Mouse (Mus musculus): ENCODE results near the gene Unc93a2.
A peak's percentile ranks its signal among the peaks of the same experiment; 100 is the strongest.
"Not testable (repeated sequence)": the region's sequence is repeated elsewhere in the genome, so short reads cannot be mapped to it uniquely, and the experiment has no call there.

The Unc93a2 gene

DNA sequence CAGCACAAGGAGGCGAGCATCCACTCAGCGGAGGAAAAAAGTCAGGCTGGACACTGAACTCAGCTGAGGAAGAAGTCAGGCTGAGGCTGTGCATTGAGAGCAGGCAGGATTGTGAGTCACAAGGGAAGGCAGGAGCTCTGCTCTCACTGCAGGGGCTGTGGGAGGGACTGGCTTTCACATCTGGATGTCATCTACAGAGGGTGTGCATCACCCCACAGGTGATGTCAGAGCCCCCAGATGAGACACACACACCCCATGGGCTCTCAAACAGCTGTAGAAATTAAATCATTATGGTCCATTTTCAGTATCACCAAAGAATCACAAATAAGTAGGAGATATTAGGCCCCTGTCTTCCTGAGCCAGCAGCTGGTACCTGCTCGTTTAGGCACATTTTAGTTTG lies at the start of gene Unc93a2:
Gene Unc93a2 (minus strand): TSS at position 101 of the 400 bp plus-strand sequence.
- not testable (repeated sequence) for DNase-seq (ENCODE audit: low read depth, low spot score)

DNA sequence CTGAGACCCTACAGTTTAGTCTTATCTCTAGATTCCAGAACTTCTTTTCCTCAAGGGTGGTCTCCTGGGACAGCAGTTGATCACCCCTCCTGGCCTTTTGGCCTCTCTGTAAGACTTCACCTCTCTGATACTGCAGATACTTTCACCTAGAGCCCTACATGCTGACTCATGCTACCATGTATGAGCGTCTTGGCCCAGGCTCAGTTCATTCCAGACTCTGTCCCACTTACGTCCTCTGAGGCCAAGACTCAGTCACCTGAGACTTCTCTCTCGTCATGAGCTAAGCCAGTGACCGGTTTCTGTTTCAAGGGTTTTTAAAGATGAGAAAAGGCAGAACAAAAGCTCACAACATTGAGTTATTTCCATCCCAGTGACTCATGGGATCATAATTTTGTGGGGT lies 48.9 kb upstream of the Unc93a2 start:
- DNase-seq (ENCODE audit: low read depth, low spot score): not testable (repeated sequence)

DNA sequence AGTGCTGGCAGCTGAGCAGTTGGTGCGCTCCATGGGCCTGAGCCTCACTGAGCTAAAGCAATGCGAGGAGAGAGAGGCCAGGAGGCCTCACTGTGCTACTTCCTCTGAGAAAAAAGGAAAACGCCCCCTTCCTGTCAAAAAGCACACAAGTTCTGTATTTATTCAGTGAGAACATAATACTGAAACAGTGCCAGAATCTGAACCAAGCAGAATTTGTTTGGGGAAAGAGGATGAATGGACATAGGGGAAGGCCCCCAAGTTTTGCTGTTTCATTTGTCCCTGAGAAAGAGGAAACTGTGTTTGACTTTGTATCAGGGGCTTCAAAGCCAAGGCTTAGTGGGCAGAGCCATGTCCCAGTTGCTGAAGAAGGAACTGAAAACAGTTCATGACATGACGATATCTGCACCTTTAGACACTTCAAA lies 45.0 kb upstream of the Unc93a2 start:
- DNase-seq (ENCODE audit: low read depth, low spot score): not testable (repeated sequence)

DNA sequence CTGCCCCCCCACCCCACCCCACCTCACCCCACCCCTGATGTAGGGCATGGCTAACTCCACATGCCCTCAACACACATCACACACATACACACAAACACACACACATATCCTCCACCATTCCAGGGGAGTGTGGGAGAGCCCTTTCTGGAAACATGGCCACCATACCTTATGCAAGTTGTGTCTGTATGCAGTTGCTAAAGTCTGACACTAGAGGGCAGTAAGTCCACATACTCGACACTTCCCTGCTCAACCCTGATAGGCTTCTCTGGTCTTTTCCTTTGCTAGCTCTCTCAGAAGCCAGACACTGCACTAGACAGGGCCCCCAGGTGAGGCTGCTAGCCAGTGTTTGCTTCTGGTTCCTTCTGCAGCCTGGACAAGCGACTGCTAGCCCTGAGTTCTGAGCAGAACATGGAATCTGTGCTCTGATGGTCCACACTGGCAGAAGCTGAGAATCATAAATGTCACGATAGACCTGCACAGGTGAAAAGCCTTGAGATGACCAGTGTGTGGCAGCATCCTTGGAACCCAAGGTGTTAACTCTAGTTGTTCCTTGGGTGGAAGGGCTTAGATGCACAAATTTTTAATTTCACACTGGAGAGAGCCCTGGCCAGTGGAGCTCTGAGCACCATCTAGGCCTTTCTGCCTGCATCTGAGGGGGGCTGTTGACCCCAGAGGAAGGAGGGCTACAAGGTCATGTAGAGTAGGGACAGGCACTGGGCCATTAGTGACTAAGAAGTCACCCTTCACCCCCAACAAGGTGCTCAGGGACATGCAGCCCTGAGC lies 35.1 kb upstream of the Unc93a2 start:
- peak; percentile 0 for DNase-seq (ENCODE audit: low read depth, low spot score)

DNA sequence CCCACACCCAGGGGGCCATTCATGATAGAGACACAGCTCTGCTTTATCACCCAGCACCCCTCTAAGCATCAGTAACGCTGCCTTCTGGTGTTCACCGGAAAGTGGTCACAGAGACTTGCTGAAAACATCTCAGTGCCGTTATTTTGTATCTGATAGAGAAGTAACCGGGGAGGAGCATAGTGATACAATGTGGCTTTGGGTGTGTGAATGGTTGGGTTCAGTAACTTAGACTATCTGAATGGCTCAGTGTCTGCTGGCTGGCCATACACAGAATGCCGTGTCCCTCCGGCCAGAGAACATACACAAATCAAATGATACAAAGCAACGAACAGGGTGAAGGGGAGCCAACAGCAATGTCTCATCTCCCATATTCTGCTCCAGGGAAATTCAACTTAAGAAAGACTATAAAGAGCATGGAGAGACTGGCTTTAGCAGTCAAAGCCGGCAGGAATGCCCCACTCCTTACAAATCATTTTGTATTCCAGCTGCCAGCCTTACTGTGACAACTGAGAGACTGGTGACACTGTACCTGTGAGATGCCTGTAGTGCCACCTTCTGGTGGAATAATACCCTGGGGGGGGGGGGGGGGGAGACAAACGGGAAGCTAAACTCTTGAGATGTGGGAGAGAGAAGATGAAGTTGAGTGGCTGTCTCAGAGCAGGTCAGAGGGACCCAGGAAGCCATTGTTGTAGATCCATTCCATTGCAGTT lies 29.5 kb upstream of the Unc93a2 start:
- DNase-seq (ENCODE audit: low read depth, low spot score): not testable (repeated sequence)

DNA sequence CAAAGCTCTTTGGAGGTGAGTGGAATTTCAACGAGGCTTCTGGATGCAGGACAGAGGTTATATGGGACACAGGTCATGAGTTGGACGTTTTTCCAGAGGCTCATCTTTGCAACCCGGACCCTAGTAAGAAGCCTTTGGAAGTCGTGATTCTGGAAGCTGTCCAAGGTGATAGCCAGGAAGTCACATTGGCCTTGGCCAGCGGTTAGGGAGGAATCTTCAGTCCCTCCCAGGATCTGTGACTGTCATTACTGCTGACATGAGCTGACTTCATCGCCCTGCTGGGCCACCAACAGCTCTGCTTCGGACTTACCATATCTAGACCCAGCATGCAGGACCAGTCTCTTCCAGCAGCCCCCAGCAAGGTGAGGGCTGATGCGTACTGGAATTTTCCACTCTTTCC lies 28.1 kb upstream of the Unc93a2 start:
- DNase-seq (ENCODE audit: low read depth, low spot score): not testable (repeated sequence)

DNA sequence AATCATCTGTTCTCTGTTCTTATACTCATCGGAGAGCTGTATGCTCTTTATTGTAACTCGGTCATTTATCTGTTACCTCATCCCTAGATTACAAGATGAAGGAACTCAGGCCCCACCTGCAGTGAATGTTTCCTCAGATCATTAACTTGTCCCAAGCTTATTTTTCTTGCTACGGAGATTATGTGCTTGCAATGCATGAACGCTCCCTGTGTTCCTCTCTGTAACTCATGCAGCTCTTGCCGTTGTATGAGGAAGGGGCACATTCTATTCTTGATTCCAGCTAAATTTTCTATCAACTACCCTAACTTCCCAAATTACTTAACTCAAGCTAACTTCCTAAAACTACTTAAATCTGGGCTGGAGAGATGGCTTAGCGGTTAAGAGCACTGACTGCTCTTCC lies 14.5 kb upstream of the Unc93a2 start:
- DNase-seq (ENCODE audit: low read depth, low spot score): not testable (repeated sequence)

DNA sequence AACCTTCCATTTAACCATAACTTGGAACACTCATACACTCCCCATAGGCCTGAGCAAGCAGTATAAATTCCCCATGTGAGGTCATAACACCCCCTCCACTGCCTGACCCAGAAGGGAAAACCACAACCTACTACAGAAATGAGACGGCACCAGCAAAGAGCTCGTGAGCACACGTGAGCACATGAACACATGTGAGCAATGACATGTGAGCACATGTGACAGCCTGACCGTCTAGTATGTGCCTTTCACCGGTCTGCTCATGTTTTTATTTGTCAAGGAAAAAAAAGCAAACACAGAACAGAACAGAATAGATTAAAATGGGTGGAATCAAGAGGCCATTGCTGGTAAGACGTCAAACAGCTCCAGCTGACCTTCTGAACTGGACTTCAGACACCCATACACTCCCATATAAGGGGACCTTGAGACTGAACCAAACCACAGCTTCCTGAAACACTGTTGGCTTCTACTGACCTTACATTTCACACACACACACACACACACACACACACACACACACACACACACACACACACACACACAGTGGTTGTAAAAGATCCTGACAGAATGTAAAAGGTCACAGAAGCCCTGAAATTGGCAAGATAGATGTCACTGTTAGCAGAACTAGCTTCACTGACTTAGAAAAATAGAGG lies 13.1 kb upstream of the Unc93a2 start:
- DNase-seq (ENCODE audit: low read depth, low spot score): not testable (repeated sequence)

DNA sequence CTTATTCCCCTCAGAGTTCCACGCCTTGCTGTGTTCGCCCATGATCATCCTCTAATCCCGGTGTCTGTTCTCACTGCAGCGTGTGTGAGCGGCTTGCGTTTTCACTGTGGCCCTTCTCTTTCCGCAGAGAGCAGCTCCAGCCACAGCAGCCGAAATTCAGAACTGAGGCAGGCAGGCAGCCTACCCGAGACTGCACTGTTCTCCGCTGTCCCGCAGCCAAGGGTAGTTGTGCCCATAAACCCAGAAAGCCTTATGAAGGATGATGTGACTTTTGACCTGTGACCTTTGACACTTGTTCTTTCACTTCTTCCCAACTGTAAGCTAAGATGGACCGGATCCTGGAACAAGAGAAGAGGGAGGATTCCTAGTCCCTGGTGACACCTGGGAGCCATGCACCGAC lies 11.8 kb upstream of the Unc93a2 start:
- DNase-seq (ENCODE audit: low read depth, low spot score): not testable (repeated sequence)

DNA sequence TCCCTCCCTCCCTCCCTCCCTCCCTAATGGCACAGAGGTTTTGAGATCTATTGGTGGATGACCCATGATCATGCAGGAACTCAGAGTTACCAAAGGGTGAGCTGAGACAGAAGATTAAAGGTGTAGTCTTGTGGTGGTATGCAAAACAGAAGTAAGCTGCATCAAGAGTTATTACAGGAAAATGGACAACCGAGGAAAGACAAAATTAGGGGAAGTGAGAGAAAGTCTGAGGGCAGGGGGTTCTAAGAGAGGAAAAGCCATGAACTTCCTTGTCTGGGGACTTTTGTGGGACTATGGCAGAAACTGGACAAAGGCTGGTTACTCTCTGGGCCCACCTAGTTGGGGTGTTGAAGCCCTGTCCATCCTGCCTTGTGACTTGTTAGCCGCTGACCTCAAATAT lies 11.0 kb upstream of the Unc93a2 start:
- not testable (repeated sequence) for DNase-seq (ENCODE audit: low read depth, low spot score)

DNA sequence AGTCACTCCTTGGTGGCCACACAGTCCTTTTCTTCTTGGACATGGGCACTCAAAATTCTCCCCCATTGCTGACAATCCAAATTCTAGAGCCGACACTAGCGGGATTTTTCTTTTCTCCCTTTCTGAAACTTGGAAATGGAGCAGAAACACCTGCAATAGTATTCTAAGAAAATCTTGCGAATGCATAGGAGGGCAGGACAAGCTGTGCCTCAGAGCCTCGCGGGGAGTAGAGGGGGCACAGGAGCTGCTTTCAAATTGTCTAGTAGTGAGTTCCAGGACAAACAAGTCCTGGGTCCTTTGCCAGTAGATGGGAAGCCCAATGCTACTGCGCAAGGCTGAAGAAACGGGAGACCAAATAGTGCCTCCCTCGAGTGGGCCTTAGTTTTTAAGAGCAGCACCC lies 10.4 kb upstream of the Unc93a2 start:
- not testable (repeated sequence) for DNase-seq (ENCODE audit: low read depth, low spot score)

DNA sequence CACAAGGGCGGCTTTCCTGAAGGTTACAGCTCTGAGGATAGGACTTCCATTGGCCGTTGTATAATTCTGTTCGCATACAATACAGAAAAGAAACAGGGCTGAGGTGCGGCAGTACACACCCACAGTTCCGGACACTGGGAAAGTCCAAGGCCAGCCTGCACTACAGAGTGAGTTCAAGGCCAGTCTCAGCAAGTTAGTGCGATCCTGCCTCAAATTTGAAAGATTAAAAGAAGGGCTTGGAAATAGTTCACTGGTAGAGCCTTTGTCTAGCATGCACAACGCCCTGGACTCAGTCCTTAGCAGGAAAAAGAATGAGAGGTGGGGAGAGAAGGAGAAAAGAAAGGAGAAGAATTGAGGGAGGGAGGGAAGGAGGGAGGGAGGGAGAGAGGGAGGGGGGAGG lies 9.9 kb upstream of the Unc93a2 start:
- not testable (repeated sequence) for DNase-seq (ENCODE audit: low read depth, low spot score)

DNA sequence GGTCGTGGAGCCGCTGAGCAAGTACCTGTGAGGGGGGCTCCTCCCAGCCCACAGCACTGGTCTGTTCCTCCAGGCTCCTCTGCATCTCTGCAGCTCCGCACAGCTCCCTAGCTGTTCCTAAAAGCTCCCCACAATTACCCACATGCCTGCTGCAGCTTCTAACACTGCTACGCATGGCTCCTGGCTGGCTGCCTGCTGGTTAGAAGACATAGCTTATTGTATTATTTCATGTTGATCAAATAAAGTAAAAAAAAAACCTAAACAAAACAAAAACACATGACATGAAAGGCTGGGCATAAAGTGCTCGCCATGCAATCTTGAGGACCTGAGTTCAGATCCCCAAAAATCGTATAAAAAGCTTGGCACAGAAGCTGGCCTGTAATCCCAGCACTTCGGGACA lies 4.6 kb upstream of the Unc93a2 start:
- DNase-seq (ENCODE audit: low read depth, low spot score): not testable (repeated sequence)

DNA sequence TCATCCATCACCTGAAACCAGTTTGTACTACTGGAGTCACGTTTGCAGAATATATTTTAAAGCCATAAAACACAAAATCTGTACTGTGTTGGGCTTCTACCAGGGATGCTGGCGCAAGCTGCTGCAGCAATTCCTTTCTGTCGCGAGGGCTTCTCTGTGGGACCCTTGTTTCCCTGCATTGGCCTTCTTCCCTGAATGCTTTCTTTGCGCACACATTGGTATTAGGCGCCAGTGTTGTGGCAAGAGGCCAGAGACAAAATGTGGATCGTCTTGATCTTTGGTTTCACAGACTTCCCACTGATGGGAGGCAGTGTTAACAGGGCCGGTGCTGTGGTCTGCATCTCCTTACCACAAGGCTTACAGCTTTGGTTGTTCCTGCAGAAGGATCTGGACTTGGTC lies 3.7 kb upstream of the Unc93a2 start:
- DNase-seq (ENCODE audit: low read depth, low spot score): not testable (repeated sequence)

DNA sequence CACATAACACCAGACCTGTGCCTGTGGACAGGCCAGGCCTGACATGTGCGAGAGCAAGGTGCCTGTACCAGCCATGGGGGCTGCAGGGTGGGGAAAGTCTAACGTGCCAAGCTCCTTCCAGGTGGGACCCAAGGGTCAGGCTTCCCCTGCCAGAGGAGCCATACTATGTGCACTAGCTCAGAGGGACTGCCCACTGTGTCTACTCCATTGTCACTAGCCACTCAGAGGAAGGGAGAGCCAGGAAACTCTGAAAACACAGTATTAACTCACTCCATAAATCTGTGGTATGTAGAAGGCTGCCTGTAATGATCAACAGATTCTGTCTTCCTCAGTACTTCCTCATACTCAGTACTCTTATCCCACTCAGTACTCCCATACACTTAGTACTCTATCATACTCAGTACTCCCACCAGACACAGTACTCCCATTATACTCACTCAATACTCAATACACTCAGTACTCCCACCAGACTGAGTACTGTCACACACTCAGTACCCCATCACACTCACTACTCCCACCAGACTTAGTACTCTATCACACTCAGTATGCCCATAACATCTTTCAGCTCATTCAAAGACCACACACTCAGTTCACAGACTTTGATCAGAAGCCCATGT lies 3.2 kb upstream of the Unc93a2 start:
- DNase-seq (ENCODE audit: low read depth, low spot score): not testable (repeated sequence)

DNA sequence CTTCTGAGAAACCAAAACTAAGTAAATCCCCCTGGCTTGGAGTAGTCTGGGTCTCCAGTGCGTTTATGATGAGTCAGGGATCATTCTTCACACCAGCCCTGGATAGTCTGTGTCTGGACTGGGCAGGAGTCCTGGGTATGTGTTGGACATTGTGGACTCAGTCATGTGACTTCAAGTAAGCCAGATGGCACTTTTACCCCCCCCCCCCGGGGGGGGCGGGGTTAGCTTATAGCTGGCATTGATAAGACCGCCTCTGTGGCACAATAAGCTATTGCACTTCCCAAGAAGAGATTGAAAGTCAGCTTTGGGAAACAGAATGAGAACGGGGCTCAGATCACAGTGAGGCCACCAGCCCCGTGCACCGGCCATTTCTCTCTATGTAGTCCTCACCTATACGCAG lies 752 bp upstream of the Unc93a2 start:
- DNase-seq (ENCODE audit: low read depth, low spot score): not testable (repeated sequence)

DNA sequence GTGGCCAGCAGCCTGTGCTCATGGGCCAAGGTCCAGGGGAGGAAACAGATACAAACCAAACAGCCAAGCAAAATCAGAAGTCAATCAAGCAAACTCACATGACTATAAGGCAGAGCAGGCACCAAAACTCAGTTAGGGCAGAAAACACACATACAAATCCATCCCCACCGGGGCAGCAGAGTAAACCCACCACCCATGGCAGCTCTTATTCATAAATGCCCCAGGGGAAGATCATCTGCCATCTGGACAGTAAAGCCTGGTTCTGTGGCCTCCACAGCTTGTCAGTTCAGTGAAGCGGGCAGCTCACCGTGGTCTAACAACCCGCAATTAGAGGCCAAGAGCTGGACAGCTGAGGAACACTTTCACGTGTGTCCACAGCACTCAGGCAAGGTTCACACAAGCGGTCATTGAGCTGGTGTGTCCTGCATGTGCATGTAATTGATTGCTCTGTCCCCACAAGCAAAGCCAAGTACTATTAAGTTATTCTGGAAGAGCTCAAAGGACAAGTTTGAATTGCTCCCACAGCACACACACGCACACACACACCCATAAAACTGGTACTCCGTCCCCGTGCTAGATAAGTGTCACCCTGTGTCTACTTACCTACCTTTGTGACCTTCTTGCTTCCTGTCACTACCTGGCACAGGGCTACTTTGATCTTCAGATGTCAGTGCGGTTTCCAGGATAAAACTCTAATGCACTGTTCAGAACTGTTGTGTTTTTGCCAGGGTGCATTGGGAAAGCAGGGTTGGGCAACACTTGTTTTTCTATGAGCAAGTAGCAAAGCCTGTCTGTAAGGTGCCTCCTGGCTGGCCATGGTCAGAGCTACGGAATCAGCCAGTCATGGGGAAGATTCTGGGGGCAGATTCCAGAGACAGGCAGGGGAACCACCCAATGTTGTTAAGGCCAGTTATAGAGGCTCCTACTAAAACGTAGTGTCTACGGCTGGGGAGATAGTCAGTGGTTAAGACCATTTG lies 1.8 kb downstream of the Unc93a2 start:
- DNase-seq (ENCODE audit: low read depth, low spot score): not testable (repeated sequence)

DNA sequence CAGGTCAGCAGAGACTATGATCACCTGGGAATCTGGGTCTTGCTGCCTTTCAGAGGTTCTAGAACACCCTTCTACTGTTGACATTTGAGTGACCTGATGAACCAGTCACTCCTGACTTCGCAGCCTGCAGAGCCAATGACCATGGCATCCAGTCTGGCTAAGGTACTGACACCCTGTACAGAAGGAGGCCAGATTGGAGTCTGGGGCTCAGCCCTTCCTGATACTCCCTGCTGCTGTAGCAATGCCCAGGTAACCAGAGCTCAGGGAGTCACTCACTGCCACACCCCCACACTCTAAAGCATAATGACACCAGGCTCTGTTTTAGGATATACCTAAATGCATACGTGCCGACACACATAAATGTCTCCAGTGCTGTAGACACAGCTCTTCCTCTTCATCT lies 2.6 kb downstream of the Unc93a2 start:
- not testable (repeated sequence) for DNase-seq (ENCODE audit: low read depth, low spot score)

DNA sequence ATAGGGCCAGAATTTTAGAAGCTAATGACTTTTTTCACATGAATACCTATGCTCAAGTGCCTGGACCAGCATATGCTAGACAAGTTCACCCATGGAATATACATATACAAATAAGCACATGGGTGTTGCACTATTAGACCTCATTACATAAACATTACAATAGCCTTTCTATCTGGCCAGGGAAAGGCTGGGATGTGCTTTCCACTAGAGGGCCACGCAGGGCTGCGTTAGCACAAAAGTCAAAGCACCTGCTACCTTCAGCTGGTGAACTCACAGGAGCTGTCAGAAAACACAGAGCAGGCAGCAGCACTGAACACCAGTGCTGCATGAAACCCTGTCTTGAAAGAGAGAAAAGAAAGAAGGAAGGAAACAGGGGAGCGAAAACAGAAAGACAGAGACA lies 7.4 kb downstream of the Unc93a2 start:
- DNase-seq (ENCODE audit: low read depth, low spot score): not testable (repeated sequence)

DNA sequence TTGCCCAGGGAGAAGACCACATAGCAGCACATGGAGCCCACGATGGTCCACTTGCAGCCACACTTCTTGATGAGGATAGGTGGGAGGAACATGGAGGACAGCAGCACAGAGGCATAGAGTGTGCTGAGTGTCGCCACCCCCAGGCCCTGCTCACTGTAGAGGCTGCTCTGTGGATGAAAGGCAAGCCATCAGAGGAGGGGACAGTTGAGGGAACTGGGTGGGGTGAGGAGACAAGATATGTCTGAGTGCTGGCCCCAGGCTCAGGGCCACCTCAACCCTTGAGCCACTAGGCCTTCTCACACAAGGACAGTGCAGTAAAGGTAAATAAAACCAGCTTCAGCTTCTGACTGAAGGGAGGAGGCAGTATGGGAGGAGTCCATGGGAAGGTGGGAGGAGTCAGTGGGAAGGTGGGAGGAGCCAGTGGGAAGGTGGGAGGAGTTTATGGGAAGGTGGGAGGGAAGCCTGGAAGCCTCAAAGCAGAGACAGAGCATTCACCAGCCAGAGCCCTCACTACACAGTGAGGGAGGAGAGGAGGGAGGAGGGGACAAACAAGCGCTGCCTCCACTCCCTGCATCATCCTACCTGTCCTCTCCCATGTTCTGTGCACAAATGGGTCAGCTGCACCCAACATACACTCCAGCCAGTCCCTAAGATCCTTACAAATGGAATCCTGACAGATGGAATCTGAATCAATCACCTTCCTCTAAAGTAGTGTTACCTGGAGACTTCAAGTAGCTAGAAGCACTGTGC lies 8.1 kb downstream of the Unc93a2 start:
- DNase-seq (ENCODE audit: low read depth, low spot score): not testable (repeated sequence)
